Mouse (Mus musculus) megakaryocyte, embryonic 14.5 days (primary cell): Measurements from ENCODE around the gene Gm13078. TPM values are rescaled to one million over a fixed set of nuclear protein-coding genes. Genes with fewer than 3 reads are reported as not detected.

Experiments used
- H3K27me3 ChIP-seq: replicated peaks from 2 replicates; pipeline ENCODE3; 2012; ENCODE audit warnings: inconsistent platforms
- H3K36me3 ChIP-seq: replicated peaks from 2 replicates; pipeline ENCODE3; 2012; ENCODE audit warnings: low read length, inconsistent platforms, mixed read lengths
- H3K4me1 ChIP-seq: 2 replicates; pipeline ENCODE4 v1.6.1; 2012; ENCODE audit warnings: inconsistent platforms
- H3K4me3 ChIP-seq: replicated peaks from 2 replicates; pipeline ENCODE3; 2012; ENCODE audit warnings: moderate library complexity, mild to moderate bottlenecking, inconsistent platforms
- H3K9me3 ChIP-seq: 2 replicates; pipeline ENCODE4 v1.6.1; 2012; ENCODE audit warnings: inconsistent platforms
- FLI1 ChIP-seq: IDR thresholded peaks from 2 replicates; pipeline ENCODE4 v1.6.1; 2012; ENCODE audit warnings: low read length, inconsistent platforms, mixed read lengths
- GATA1 ChIP-seq: IDR thresholded peaks from 3 replicates; pipeline ENCODE4 v1.6.1; 2012; ENCODE audit warnings: mixed read lengths, low read length, inconsistent platforms, borderline replicate concordance
- polyA plus RNA-seq: library from polyadenylated mRNA; stranded (reverse); fragments of >175 nt; gene quantifications from 2 replicates; pipeline ENCODE4 v1.2.3, GENCODE M21; 2012; ENCODE audit warnings: low replicate concordance; ENCODE audit not compliant: insufficient read depth

The Gm13078 gene
- polyA plus RNA-seq, result not detected in 2 replicates

DNA sequence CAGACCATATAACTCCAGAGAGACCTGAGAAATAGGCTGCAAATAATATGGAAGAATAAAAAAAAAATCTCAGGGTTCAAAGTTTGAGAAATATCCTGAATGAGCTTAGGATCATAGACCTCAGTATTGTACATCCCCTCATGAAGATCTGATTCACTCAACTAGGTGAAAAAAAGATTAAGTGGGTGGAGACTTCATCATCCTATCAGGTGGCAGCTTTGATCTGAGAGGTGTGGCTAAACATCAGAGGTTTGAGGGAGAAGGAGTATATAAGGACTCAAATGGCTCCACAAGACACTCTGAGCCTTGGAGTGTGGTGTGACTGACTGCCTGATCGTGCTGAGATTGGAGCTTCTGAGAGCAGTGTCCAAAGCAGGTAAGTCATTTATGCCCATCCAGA lies at the start of gene Gm13078:
Gm13078 (plus strand) TSS at position 301 of the 400 bp plus-strand sequence.
- Histone ChIP-seq H3K4me1 (no peaks in the 10 kb centered on the region), H3K4me3 (no peak within 1 kb of the TSS), H3K27me3 (no peaks in the 10 kb centered on the region), H3K9me3 (peaks cover 8% of the 10 kb centered on the region; the same call in 1 of the 2 replicates), H3K36me3 (no peaks in the 10 kb centered on the region)
- no peak for TF ChIP-seq FLI1
- TF ChIP-seq GATA1, result no peak

DNA sequence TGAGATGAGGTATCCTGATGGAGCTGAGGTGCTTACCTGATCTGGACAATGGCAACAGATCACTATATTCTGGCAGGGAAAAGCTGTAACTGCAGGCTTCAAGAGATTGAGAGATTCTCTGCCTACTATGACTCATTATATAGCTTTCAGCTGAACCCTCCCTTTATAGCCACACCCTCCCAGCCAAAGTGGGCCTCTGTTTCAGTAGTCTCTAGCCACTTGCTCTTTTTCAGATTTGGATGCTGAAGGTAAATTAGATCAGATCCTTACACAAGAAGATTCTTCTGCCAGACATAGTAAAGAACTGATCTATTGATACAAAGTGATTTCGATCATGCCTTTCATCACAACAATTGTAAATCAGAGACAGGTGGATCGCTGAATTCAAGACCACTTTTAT lies 16.6 kb upstream of the Gm13078 start, which contains the start of gene Gm13089:
Gm13089 (minus strand) TSS at position 101 of the 400 bp plus-strand sequence.
- no peak for TF ChIP-seq GATA1
- TF ChIP-seq FLI1, result no peak
- peaks cover 22% of the 10 kb centered on the region for H3K9me3 ChIP-seq
- no peaks in the 10 kb centered on the region for H3K27me3 ChIP-seq
- no peaks in the 10 kb centered on the region for H3K36me3 ChIP-seq
- H3K4me3 ChIP-seq, result no peak within 1 kb of the TSS
- no peaks in the 10 kb centered on the region for H3K4me1 ChIP-seq

Other genes with a start within 250 kb of the Gm13078 start
- gene Gm13043, start 208.1 kb upstream of the Gm13078 start, polyA plus RNA-seq, result not detected in 2 replicates
- not detected in 2 replicates for gene Gm13040, start 183.5 kb upstream of the Gm13078 start, polyA plus RNA-seq
- gene BC080695, start 167.8 kb upstream of the Gm13078 start, polyA plus RNA-seq, result not detected in 2 replicates
- not detected in 2 replicates for gene Gm13057, start 167.7 kb upstream of the Gm13078 start, polyA plus RNA-seq
- not detected in 2 replicates for gene Gm13083, start 104.5 kb upstream of the Gm13078 start, polyA plus RNA-seq
- not detected in 2 replicates for gene Gm13088, start 62.2 kb upstream of the Gm13078 start, polyA plus RNA-seq
- gene Gm13089, start 16.7 kb upstream of the Gm13078 start, polyA plus RNA-seq, result not detected in 2 replicates
- not detected in 2 replicates for gene Gm13023, start 69.9 kb downstream of the Gm13078 start, polyA plus RNA-seq
- not detected in 2 replicates for gene Gm13084, start 96.6 kb downstream of the Gm13078 start, polyA plus RNA-seq
- not detected in 2 replicates for gene Gm13103, start 127.0 kb downstream of the Gm13078 start, polyA plus RNA-seq
- gene Pramef6, start 180.9 kb downstream of the Gm13078 start, polyA plus RNA-seq, result not detected in 2 replicates
- gene Pramef25, start 231.6 kb downstream of the Gm13078 start, polyA plus RNA-seq, result not detected in 2 replicates
- gene Gm13101, start 247.5 kb downstream of the Gm13078 start, polyA plus RNA-seq, result not detected in 2 replicates